Mouse (Mus musculus): ENCODE measurements around the gene Klhl31.

DNA sequence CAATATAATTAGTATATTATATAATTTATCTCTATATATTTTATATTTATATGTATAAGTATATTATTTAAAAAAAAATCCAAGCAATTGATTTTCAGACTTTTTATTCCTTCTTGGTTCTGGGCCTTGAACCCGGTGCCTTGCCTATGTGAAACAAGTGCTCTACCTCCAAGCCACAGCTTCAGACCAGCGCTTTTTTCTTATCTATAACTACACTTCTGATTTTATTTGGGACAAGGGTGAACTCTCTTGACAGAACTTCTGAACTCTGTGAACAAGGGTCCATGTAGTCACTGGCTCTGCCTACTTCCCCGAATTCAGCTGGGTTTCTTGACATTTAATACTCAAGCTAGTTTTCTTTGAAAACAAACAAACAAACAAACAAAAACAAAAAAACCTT, 17.6 kb downstream of the Klhl31 start:
- TF ChIP-seq POLR2A (IDR thresholded peaks at IDR 0.05; ENCODE audit: insufficient read length, low read depth) (no peak), POLR2AphosphoS2 (IDR thresholded peaks at IDR 0.05; ENCODE audit: insufficient read length, low read depth) (no peak), MYOD1 (IDR thresholded peaks at IDR 0.05; ENCODE audit: control insufficient read depth in 1 of 3, insufficient read length in 2 of 3, low read depth in 2 of 3) (no peak), TCF3 (IDR thresholded peaks at IDR 0.05; ENCODE audit: insufficient read length, low read depth) (no peak), USF1 (IDR thresholded peaks at IDR 0.05; ENCODE audit: low read depth) (no peak), MAX (IDR thresholded peaks at IDR 0.05; ENCODE audit: low read depth) (no peak)
